Mouse (Mus musculus) forebrain, embryonic 15.5 days (tissue): Measurements from ENCODE around the gene Fhl1. TPM values are rescaled to one million over a fixed set of nuclear protein-coding genes. Genes with fewer than 3 reads are reported as not detected.

ENCODE experiments used
- ATAC-seq: fragments of 200-750 bp; cut with Nextera tagmentation; replicated peaks from 2 replicates; pipeline ENCODE4 v1.8.0; 2017; ENCODE audit warnings: mild to moderate bottlenecking, moderate TSS enrichment, moderate library complexity
- H3K27ac ChIP-seq: fragments of 300-500 bp; sonication (generic); replicated peaks from 2 replicates; pipeline ENCODE4 v1.5.1; 2015; ENCODE audit warnings: mild to moderate bottlenecking, inconsistent platforms
- H3K27me3 ChIP-seq: fragments of 300-500 bp; sonication (generic); 2 replicates; pipeline ENCODE4 v1.6.1; 2015; ENCODE audit warnings: inconsistent platforms
- H3K36me3 ChIP-seq: fragments of 300-500 bp; sonication (generic); 2 replicates; pipeline ENCODE4 v1.6.1; 2015; ENCODE audit warnings: mild to moderate bottlenecking, inconsistent platforms
- H3K4me1 ChIP-seq: fragments of 300-500 bp; sonication (generic); 2 replicates; pipeline ENCODE4 v1.6.1; 2015; ENCODE audit warnings: inconsistent platforms
- H3K4me2 ChIP-seq: fragments of 300-500 bp; sonication (generic); replicated peaks from 2 replicates; pipeline ENCODE4 v1.6.1; 2015; ENCODE audit warnings: mild to moderate bottlenecking, inconsistent platforms
- H3K4me3 ChIP-seq: fragments of 300-500 bp; sonication (generic); 2 replicates; pipeline ENCODE4 v1.5.1; 2015; ENCODE audit warnings: mild to moderate bottlenecking, inconsistent platforms
- H3K9ac ChIP-seq: fragments of 300-500 bp; sonication (generic); replicated peaks from 2 replicates; pipeline ENCODE4 v1.6.1; 2015; ENCODE audit warnings: mild to moderate bottlenecking, inconsistent platforms
- H3K9me3 ChIP-seq: fragments of 300-500 bp; sonication (generic); 2 replicates; pipeline ENCODE4 v1.6.1; 2016; ENCODE audit warnings: inconsistent platforms
- WGBS: fragments of 180-500 bp; shearing (Covaris S2); methylation state at CpG from one replicate; pipeline ENCODE4 v1.1.7; 2015; ENCODE audit warnings: mixed read lengths; 5-methylcytosine and 5-hydroxymethylcytosine counted together
- polyA plus RNA-seq: library from polyadenylated mRNA; unstranded; fragments of >200 nt; fragmentation: Nextera tagmentation; extraction: Ambion mirVana; gene quantifications from 2 replicates; pipeline ENCODE4 v1.2.1, GENCODE M21; 2015

Fhl1 gene
- polyA plus RNA-seq, 1 experiment from 2014 or later = 108 TPM

- Histone ChIP-seq H3K4me2 (no peak overlapping the region), H3K9ac (no peak overlapping the region), H3K36me3 (no peaks in the 10 kb centered on the region), H3K9me3 (no peaks in the 10 kb centered on the region), H3K4me1 (no peaks in the 10 kb centered on the region), H3K4me3 (no peak overlapping the region), H3K27me3 (no peaks in the 10 kb centered on the region), H3K27ac (no peak overlapping the region)
- no peak for ATAC-seq
- WGBS = 28% methylated on average over 2 of the region's 2 CpGs
Observed at GRCm38 (mm10) chrX:56755646-56756045, 24.1 kb downstream of the Fhl1 start.

GRCm38 (mm10) chrX:56756352-56756751, 24.8 kb downstream of the Fhl1 start:
- ATAC-seq = no peak
- Histone ChIP-seq H3K36me3 (no peaks in the 10 kb centered on the region), H3K27me3 (no peaks in the 10 kb centered on the region), H3K27ac (no peak overlapping the region), H3K9ac (no peak overlapping the region), H3K4me1 (no peaks in the 10 kb centered on the region), H3K4me2 (no peak overlapping the region), H3K4me3 (no peak overlapping the region), H3K9me3 (no peaks in the 10 kb centered on the region)
- WGBS = 76% methylated on average over 7 of the region's 7 CpGs

GRCm38 (mm10) chrX:56760257-56760760, 28.7 kb downstream of the Fhl1 start:
- Histone ChIP-seq H3K4me3 (no peak overlapping the region), H3K36me3 (no peaks in the 10 kb centered on the region), H3K9ac (no peak overlapping the region), H3K4me1 (no peaks in the 10 kb centered on the region), H3K27me3 (no peaks in the 10 kb centered on the region), H3K9me3 (no peaks in the 10 kb centered on the region), H3K4me2 (no peak overlapping the region), H3K27ac (no peak overlapping the region)
- 90% methylated on average over 3 of the region's 3 CpGs for WGBS
- ATAC-seq = no peak

GRCm38 (mm10) chrX:56769838-56770237, 38.3 kb downstream of the Fhl1 start:
- ATAC-seq = no peak
- H3K9ac ChIP-seq = no peak overlapping the region
- H3K4me2 ChIP-seq = no peak overlapping the region
- no peak overlapping the region for H3K27ac ChIP-seq
- H3K9me3 ChIP-seq = no peaks in the 10 kb centered on the region
- no peaks in the 10 kb centered on the region for H3K27me3 ChIP-seq
- H3K36me3 ChIP-seq = no peaks in the 10 kb centered on the region
- no peak overlapping the region for H3K4me3 ChIP-seq
- H3K4me1 ChIP-seq = no peaks in the 10 kb centered on the region

- H3K4me2 ChIP-seq = no peak overlapping the region
- H3K36me3 ChIP-seq = no peaks in the 10 kb centered on the region
- ATAC-seq = no peak
- H3K4me3 ChIP-seq = no peak overlapping the region
- no peaks in the 10 kb centered on the region for H3K27me3 ChIP-seq
- WGBS = 71% methylated on average over 1 of the region's 1 CpGs
- no peak overlapping the region for H3K27ac ChIP-seq
- H3K4me1 ChIP-seq = no peaks in the 10 kb centered on the region
- no peaks in the 10 kb centered on the region for H3K9me3 ChIP-seq
- H3K9ac ChIP-seq = no peak overlapping the region
Observed at GRCm38 (mm10) chrX:56771751-56772150, 40.2 kb downstream of the Fhl1 start.

GRCm38 (mm10) chrX:56773329-56773728, 41.7 kb downstream of the Fhl1 start:
- Histone ChIP-seq H3K4me2 (no peak overlapping the region), H3K4me1 (no peaks in the 10 kb centered on the region), H3K27ac (no peak overlapping the region), H3K36me3 (no peaks in the 10 kb centered on the region), H3K9ac (no peak overlapping the region), H3K9me3 (no peaks in the 10 kb centered on the region), H3K4me3 (no peak overlapping the region), H3K27me3 (no peaks in the 10 kb centered on the region)
- WGBS = 93% methylated on average over 4 of the region's 4 CpGs
- ATAC-seq = no peak

GRCm38 (mm10) chrX:56786281-56787061, 54.9 kb downstream of the Fhl1 start:
- no peak overlapping the region for H3K27ac ChIP-seq
- no peak overlapping the region for H3K9ac ChIP-seq
- H3K4me1 ChIP-seq = 0 out of 2 replicates have a peak, but pooled peaks cover 4% of the 10 kb centered on the region
- no peaks in the 10 kb centered on the region for H3K9me3 ChIP-seq
- no peak overlapping the region for H3K4me3 ChIP-seq
- H3K4me2 ChIP-seq = no peak overlapping the region
- H3K27me3 ChIP-seq = no peaks in the 10 kb centered on the region
- WGBS = 43% methylated on average over 6 of the region's 6 CpGs
- peak; percentile 81 for ATAC-seq
- H3K36me3 ChIP-seq = no peaks in the 10 kb centered on the region

- Histone ChIP-seq H3K36me3 (no peaks in the 10 kb centered on the region), H3K4me1 (0 out of 2 replicates have a peak, but pooled peaks cover 4% of the 10 kb centered on the region), H3K27me3 (no peaks in the 10 kb centered on the region), H3K27ac (no peak overlapping the region), H3K4me2 (no peak overlapping the region), H3K4me3 (no peak overlapping the region), H3K9ac (no peak overlapping the region), H3K9me3 (no peaks in the 10 kb centered on the region)
- no peak for ATAC-seq
- 79% methylated on average over 3 of the region's 3 CpGs for WGBS
Observed at GRCm38 (mm10) chrX:56787486-56787885, 55.9 kb downstream of the Fhl1 start.

- H3K9me3 ChIP-seq = no peaks in the 10 kb centered on the region
- H3K9ac ChIP-seq = no peak overlapping the region
- no peak for ATAC-seq
- 65% methylated on average over 4 of the region's 4 CpGs for WGBS
- H3K27me3 ChIP-seq = no peaks in the 10 kb centered on the region
- no peaks in the 10 kb centered on the region for H3K36me3 ChIP-seq
- no peak overlapping the region for H3K27ac ChIP-seq
- no peak overlapping the region for H3K4me2 ChIP-seq
- H3K4me3 ChIP-seq = no peak overlapping the region
- 0 out of 2 replicates have a peak, but pooled peaks cover 4% of the 10 kb centered on the region for H3K4me1 ChIP-seq
Observed at GRCm38 (mm10) chrX:56790591-56790990, 59.0 kb downstream of the Fhl1 start.

GRCm38 (mm10) chrX:56791268-56791667, 59.7 kb downstream of the Fhl1 start:
- ATAC-seq = peak; percentile 66
- H3K4me3 ChIP-seq = no peak overlapping the region
- no peaks in the 10 kb centered on the region for H3K27me3 ChIP-seq
- 0 out of 2 replicates have a peak, but pooled peaks cover 2% of the 10 kb centered on the region for H3K4me1 ChIP-seq
- H3K27ac ChIP-seq = no peak overlapping the region
- H3K36me3 ChIP-seq = no peaks in the 10 kb centered on the region
- no peak overlapping the region for H3K4me2 ChIP-seq
- H3K9ac ChIP-seq = no peak overlapping the region
- no peaks in the 10 kb centered on the region for H3K9me3 ChIP-seq
- WGBS = 47% methylated on average over 15 of the region's 15 CpGs

GRCm38 (mm10) chrX:56821765-56822603, 90.4 kb downstream of the Fhl1 start, which contains the start of gene Map7d3:
Gene Map7d3, minus strand, starts transcription at chrX:56822326.
- no peaks in the 10 kb centered on the region for H3K36me3 ChIP-seq
- H3K27ac ChIP-seq = no peak within 1 kb of the TSS
- peak within 1 kb of the TSS; percentile 38 for H3K4me3 ChIP-seq
- H3K4me2 ChIP-seq = peak within 1 kb of the TSS; percentile 56
- 18% methylated on average over 32 of the region's 35 CpGs for WGBS
- no peaks in the 10 kb centered on the region for H3K9me3 ChIP-seq
- peak; percentile 53 for ATAC-seq
- no peaks in the 10 kb centered on the region for H3K27me3 ChIP-seq
- H3K4me1 ChIP-seq = peaks cover 5% of the 10 kb centered on the region; the same call in 1 of the 2 replicates
- no peak within 1 kb of the TSS for H3K9ac ChIP-seq

- WGBS = 82% methylated on average over 6 of the region's 6 CpGs
- no peak for ATAC-seq
- Histone ChIP-seq H3K36me3 (no peaks in the 10 kb centered on the region), H3K4me2 (no peak overlapping the region), H3K4me1 (no peaks in the 10 kb centered on the region), H3K4me3 (no peak overlapping the region), H3K9ac (no peak overlapping the region), H3K27me3 (no peaks in the 10 kb centered on the region), H3K27ac (no peak overlapping the region), H3K9me3 (no peaks in the 10 kb centered on the region)
Observed at GRCm38 (mm10) chrX:56827492-56827891, 95.9 kb downstream of the Fhl1 start.
